Mouse (Mus musculus) brain, embryonic 14.5 days (tissue): Measurements from ENCODE around the gene Dock1.

Experiments used
- CTCF ChIP-seq: fragments of 200-500 bp; IDR thresholded peaks from 2 replicates; pipeline ENCODE4 v1.5.1; 2012; ENCODE audit warnings: inconsistent platforms, mild to moderate bottlenecking, moderate library complexity, borderline replicate concordance; ENCODE audit not compliant: insufficient read depth, insufficient read length; ENCODE audit errors: extremely low read depth
- POLR2A ChIP-seq: fragments of 200-500 bp; IDR thresholded peaks from 2 replicates; pipeline ENCODE4 v1.6.1; 2012; ENCODE audit warnings: mild to moderate bottlenecking, inconsistent platforms, borderline replicate concordance; ENCODE audit not compliant: poor library complexity, insufficient read depth, insufficient read length, severe bottlenecking; ENCODE audit errors: extremely low read depth

DNA sequence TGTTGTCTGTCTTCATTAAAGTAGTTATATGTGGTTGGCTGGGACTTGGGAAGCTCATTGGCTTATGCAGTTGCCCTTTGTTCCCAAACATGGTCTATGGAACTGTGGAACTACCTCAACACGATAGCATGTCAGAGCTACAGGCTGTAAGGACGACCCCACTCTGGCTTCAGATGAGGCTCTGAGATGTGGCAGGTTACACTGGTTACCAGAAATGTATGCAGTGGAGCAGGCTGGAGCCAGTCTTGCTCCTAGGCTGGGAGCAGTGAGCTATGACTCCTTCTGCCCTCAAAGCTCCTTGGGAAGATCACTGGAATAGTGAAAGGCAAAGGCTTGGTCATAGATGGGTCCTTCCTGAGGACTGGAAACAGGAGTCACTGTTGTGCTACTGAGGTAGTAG is 337.6 kb downstream of the Dock1 start:
- TF ChIP-seq CTCF (no peak), POLR2A (no peak)
